Mouse (Mus musculus): ENCODE measurements at regions not wholly inside any gene's neighbourhood (a gene's known extent, or its start where the extent isn't known, plus 50 kb on each side); places are given as distances from the start of the nearest gene placed in this dataset.
"Not testable (repeated sequence)": the region's sequence is repeated elsewhere in the genome, so short reads cannot be mapped to it uniquely, and the experiment has no call there.

GRCm38 (mm10) chr13:57007236-57007635, 111.4 kb upstream of the Trpc7 start:
- TF ChIP-seq CTCF (IDR thresholded peaks at IDR 0.05; ENCODE audit: control insufficient read depth, insufficient read depth, insufficient replicate concordance, low read depth, low read length); POLR2A (IDR thresholded peaks at IDR 0.05; ENCODE audit: control insufficient read depth, low read depth, low read length): not testable (repeated sequence)
